Mouse (Mus musculus) adrenal gland, adult 8-10 months (tissue): ENCODE results near the gene Nap1l1. TPM values are rescaled to one million over a fixed set of nuclear protein-coding genes. Genes with fewer than 3 reads are reported as not detected.
"Not testable (repeated sequence)": the region's sequence is repeated elsewhere in the genome, so short reads cannot be mapped to it uniquely, and the experiment has no call there.

Source experiments
- DNase-seq: peaks from one replicate; pipeline ENCODE4 v3.0.0; 2022
- total RNA-seq, 4 experiments: library from RNA; stranded (reverse); gene quantifications; 2 replicates each; pipeline ENCODE4 v1.2.4; 2022

The Nap1l1 gene
- total RNA-seq, 4 experiments from 2014 or later: 120 to 143 (median 133) TPM

DNA sequence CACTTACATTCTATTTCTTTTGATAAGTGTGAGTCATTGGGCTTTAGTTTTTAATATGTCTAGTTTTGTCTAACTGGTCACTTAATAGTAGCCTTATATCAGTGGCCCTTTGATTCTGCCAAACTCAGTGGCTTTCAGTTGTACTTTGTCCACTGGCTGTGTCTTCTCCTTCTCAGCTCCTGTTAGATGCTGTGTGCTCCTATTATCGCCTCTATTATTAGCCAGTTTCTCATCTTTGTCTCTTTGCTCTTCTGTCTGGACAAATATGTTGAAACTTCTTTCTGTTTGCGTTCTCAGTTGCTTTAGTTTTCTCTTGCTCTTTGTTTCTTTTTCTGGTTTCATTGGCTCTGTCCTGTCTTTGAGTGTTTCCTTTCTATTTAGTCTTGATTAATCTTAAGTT, 9.6 kb downstream of the Nap1l1 start:
- DNase-seq: no peak

DNA sequence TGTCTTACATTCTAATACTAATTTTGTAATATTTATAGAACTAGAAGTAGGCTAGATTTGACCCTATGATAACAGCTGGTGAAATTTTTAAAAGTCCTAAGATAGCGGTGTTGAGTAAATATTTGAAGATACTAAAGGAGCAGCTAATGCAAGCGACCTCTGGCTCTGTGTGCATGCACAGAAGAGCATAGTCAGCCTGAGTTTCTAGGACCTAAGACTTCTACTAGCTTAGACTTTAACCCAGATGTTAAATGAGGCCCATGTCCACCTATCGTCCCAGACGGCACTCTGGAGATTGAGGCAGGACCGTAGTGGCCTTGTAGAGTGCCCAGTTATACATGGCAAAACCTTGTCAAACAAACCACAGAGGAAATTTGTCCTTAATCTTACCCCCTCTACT, 11.1 kb downstream of the Nap1l1 start:
- DNase-seq: no peak

DNA sequence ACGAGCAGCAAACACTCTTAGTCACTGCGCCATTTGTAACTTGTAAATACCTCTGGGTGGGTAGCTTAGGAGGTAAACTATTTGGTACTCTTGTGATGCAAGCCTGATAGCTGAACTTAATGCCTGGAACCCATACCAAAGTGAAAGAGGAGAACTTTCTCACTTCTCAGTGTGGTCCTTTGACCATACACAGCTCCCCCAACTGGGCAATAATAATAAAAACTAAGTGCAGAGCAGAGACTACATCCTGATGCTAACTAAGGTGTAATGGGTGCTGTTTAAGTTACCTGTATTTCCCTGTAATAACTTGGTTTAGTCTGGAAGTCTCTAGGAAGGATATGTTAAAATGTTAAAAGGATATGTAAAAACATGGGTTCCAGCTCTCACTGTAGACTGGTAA, 15.8 kb downstream of the Nap1l1 start:
- DNase-seq: no peak

DNA sequence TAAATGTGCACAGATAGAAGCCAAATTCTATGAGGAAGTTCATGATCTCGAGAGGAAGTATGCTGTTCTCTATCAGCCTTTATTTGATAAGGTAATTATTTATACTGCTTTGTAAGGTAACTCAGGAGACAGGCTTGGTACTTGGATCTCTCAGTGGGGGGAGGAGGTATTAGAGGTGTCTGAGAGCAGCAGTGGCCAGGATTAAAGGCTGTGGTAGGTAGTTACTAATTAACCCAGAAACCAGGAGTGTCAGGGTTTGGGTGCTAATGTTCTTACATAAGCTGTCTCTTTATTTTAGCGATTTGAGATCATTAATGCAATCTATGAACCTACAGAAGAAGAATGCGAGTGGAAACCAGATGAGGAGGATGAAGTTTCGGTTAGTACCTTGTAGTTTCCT, 17.1 kb downstream of the Nap1l1 start:
- not testable (repeated sequence) for DNase-seq

DNA sequence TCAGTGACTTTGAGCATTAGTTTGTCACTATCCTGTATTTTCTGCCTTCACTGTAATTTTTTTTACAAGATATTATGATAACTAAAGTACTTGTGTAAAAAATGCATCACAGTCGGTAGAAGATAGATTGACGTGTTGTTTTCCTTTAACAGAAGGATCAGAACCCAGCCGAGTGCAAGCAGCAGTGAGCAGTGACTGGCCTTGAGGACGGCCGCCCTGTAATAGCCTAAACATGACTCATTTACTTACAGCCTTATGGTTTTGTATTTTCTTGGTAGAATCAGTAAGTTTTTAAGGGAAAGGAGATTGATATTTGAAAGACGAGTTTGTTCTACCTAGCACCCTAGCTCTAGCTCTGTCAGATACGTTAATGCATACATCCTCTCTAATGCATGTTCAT, 22.9 kb downstream of the Nap1l1 start:
- DNase-seq: no peak

DNA sequence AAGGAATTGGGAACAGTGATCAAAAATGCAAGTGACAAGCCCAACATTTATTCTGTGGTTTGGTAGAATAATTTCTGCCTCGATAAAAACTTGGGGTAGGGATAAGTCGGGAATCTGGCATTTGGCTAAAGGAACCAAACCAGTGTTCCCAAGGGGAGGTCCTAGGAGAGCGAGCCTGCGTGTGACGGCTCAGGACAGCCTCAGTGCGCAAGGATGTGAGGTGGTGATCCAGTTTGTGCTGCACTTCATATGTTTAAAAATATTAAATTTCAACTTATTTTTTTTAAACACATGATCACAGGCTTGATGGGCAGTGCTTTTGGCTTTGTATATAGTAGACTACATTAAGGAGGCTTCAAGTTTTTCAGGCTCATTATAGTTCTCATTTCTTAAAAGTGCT, 26.9 kb downstream of the Nap1l1 start:
- DNase-seq: no peak

DNA sequence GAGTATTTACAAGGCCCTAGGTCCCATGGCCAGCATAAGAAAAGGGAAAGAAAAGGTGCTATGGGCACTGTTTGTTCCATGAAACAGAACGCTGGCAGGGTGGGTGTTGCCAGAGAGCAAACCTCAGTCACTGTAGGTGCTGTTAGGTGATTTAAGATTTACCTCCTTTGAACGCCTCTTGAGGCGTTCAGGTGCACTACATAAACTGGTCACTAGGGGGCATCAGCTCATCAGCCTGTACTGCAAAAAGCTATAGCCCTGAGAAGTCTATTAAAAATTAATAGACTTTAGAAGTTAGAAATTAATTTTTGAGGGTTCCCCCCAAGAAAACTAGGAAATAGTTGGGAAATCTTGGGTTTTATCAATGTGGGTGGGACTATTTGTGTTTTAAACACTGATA, 30.0 kb downstream of the Nap1l1 start:
- DNase-seq: peak; percentile 64

DNA sequence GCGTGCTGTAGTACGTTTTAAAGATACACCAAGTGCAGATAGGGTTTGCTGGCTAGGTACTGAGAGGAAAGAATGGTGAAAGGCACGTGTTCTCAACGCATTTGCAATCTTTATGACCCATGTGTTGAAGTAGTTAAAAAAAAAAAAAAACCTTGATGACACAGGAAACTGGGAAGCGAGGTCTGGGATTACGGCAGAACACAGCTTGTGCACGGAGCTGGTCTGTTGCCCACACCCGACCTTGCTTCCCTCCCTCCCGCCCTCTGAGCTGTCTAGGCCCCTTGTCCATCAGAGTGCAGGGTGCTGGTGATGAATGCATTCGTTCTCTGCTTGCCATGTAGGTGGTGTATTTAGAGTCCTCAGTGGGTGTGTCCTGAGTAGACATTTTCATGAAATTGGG, 30.7 kb downstream of the Nap1l1 start:
- no peak for DNase-seq

DNA sequence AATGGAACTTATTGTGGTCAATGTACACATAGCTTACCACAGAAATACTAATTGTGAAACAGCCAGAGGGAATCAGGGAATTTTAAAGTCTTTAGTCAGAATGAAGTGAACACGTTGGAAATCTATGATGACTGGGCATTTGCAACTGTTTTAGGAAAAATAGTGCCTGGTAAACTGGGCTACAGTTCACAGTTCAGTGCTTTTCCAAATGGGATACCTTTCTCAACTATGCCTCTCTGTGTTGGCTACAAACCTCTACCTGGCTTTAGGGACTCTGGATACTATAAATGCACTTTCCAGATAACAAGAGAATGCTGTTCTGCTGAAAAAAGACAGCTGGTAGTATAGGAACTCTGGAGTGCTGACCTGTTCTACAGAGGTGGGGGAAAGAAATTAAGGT, 31.6 kb downstream of the Nap1l1 start:
- no peak for DNase-seq

DNA sequence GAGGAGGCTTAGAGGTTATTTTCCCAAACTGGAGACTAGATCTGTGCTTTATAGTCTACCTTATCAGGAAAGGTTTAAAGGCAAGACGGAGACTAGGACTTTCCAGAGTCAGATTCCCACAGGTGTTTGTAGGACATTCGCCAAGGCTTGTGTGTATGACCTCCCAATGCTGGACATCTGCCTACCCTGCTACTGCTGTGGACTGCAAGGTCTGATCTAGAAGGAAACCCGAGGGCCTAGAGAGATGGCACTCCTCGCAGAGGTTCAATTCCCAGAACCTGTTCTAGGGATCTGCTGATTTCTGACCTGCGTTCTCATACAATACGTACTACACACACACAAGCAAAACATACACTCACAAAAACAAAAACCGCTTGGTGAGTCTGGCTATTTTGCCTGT, 32.4 kb downstream of the Nap1l1 start:
- no peak for DNase-seq

DNA sequence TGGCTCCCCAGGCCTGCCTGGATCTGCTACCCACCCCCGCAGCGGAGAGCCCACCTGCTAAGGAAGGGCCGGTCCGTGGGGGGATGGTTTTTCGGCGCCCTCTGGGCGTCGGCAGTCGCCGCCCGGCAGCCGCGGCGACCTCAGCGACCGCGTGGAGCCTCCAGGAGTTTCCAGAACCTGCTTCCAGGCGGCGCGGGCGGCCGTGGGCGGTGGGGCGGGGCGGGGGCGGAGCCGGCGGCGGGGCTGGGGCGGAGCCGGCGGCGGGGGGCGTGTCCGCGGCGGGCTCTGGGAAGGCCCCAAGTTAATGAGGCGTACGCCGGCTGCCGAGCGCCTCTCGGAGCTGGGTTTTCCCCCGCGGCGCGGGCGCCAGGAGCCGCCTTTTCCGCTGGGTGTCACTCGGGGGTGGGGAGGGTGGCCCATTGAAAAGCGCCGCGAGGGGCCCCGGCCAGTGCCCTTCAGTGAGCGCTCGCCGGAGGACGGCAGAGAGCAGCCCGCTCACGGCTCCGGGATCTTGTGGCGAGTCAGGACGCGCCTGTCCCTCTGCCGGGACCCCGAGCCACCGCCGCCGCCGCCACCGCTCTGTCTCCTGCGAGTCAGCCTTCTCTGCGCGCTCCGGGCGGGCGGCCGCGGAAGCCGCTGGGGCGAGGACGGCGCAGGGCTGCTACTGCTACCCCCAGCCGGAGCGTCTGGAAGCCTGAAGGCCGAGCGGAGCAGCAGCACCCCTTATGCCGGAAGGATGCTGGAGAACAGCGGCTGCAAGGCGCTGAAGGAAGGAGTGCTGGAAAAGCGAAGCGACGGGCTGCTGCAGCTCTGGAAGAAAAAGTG, 33.3 kb downstream of the Nap1l1 start, which contains the start of gene Phlda1:
Gene Phlda1, plus strand, starts transcription at position 186 of the 825 bp plus-strand sequence.
- peak; percentile 96 for DNase-seq

DNA sequence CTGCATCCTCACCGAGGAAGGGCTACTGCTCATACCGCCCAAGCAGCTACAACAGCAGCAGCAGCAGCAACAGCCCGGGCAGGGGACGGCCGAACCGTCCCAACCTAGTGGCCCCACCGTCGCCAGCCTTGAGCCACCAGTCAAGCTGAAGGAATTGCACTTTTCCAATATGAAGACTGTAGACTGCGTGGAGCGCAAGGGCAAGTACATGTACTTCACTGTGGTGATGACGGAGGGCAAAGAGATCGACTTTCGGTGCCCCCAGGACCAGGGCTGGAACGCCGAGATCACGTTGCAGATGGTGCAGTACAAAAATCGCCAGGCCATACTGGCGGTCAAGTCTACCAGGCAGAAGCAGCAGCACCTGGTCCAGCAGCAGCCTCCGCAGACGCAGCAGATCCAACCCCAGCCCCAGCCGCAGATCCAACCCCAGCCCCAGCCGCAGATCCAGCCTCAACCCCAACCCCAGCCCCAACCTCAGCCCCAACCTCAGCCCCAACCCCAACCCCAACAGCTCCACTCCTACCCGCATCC, 34.0 kb downstream of the Nap1l1 start:
- peak; percentile 26 for DNase-seq

DNA sequence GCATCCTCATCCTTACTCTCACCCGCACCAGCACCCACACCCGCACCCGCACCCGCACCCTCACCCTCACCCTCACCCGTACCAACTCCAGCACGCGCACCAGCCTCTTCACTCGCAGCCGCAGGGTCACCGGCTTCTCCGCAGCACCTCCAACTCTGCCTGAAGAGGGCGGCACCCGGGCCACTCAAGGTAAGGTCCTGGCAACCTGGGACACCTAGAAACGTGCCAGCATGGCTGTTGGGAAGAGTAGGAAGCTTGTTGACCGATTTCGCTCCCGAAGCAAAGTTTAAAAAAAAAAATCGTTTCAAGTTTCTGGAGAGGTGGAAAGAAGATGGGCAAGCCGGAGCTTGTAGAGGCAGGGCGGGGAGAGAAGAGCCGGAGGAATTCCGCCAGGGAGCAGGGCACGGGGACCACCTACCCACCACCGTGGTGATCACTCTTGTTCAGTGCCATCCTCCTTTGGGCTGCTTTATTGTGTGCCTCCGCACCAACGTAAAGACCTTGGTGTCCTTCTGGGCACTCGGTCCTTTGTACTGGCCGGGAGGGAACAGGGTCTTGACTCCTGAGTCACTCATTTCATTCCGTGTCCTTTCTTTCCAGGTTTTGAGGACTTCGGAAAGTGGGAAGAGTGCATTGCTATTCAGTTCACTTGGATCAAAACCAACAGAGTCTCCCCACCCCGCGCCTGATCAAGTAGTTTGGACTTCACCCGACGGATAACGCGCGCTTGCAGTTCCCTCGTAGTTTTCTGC, 34.6 kb downstream of the Nap1l1 start:
- peak; percentile 54 for DNase-seq

DNA sequence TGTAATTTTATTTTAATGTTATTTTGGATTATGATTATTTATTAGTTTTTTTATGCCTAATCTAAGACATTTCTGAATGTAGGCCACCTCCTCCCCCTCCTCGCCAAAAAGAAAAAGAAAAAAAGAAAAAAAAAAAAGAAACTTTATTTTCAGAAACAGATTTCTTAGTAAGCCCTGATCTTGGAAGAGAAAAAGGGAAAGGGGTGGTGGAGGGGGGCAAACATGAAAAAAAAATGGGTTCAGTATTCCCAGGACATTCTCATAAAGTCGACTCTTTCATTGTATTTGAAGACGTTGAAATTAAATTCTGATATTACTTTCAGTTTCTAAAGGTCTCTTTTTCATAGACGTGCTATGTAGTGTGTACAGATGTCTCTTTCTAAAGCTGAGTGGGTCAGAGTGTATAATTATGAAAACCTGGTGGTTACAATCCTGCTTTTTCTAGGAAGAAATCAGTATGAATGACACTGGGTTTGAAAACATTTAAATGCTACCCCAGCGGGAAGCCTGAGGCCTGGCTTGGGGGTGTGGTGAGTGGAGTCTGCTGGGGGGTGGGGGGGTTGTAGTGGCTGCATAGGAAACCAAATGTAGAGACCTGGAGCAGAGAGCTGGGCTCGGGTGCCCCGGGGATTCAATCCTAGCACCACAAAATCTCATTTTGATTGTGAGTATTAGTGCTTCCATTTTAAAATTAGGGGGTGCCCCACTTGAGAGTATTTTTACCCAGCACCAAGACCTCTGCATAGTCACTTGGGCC, 35.5 kb downstream of the Nap1l1 start:
- no peak for DNase-seq

DNA sequence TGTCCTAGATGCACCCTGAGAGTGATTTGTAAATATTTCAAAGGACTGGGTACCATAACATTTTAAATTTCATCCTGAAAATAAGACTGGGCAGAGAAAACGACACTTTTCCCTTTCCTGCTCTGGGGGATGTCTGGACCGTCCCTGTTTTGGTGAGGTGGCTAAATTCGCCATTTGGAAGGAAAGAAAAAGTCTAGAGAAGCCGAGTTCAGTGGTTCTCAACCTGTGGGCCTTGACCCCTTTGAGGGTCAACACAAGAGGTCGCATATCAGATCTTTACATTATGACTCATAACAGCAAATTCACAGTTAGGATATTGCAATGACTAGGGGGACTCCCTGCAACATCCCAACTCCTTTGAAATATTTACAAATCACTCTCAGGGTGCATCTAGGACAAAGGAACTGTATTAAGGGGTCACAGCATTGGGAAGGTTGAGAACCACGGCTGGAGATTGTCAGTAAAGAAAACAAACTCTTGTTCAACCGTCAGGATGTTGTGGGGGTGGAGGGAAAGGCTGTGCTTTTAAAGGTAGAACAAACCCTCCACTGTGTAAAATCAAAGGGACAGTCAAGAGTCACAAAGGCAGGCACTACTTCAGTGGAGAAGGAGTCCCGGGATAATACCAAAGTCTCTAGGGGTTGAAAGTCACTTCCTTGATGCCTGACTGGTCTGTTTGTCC, 36.2 kb downstream of the Nap1l1 start:
- no peak for DNase-seq

DNA sequence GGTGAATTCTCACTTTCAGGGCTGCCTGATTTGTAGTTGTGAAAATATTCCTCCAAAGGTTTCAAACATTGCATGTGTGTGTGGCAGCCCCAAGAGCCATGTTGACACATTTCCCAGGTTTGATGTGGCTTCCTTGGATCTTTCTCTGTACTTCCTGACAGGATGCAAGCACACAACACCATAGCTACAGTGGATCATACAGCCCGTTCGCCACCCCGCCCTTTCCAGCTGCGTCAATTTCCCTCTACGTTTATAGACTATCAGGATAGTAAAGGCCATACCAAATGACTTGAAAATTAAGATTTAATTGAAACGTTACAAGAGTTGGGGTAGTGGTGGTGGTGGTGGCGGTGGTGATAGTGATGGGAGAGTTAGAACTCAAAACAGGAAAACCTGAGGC, 37.0 kb downstream of the Nap1l1 start:
- no peak for DNase-seq

DNA sequence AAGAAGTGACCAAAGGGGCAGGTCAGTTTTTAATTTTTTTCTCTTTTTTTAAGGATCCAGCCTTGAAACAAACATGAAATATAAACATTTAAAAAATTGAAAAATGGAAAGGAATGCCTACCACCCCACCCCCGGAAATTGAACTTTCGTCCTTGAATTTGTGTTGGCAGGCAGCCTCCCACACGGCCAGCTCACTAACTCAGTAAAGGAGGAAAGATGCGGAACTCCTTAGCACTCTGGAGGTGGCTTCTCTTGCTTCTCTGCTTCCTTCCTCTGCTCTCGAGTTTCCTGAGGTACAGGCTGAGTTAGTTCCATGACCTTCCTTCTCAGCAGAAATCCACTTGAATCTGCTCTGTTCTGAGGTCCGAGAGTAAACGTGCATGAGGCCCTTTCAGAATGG, 37.8 kb downstream of the Nap1l1 start:
- DNase-seq: peak; percentile 34

DNA sequence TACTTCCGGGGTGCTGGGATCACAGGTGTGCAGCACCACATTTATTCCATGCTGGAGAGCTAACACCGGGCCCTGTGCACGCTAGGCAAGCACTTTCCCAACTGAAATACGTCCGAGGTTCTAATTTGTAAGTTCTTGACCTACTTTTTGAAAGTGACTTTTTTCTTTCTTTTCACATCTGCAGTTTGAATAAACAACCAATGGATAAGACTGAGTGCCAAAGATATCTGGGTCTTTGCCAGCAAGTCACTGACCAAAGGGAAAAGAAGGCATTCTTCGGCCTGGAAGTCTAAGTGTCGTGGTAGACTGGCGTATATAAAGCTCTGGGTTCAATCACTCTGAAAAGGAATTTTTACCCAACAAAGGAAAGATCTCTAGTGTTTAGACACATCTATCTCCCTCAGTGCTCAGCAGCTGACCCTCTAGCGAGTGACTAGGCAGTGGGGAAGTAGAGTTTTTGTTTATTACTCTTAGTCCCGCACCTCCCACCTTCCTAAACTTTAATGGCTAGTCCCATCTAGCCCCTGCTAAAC, 39.1 kb downstream of the Nap1l1 start:
- no peak for DNase-seq

DNA sequence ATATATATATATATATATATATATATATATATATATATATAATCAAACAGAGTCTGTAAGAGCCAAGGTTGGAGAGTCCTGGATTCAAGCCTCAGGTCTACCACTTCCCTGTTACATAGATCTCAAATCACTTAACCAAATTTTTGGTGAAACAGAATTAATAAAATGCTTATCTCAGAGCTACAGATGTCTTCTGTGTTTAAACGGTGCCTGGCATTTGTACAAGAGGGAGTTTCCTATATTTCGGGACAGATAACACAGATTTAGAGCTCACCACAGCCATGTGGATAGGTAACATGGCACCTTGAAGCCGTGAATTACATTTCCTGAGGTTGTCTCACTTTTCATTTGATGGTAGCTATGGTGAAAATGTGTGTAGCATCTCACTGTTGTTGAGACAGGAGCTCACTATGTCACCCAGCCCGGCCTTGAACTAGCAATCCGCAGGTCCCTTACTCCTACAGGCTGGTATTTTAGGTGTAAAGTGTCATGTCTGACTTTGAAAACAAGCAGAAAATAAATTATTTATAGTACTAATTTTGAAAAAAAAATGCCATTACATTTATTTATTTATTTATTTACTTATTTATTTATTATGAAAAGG, 41.4 kb downstream of the Nap1l1 start:
- DNase-seq: no peak

DNA sequence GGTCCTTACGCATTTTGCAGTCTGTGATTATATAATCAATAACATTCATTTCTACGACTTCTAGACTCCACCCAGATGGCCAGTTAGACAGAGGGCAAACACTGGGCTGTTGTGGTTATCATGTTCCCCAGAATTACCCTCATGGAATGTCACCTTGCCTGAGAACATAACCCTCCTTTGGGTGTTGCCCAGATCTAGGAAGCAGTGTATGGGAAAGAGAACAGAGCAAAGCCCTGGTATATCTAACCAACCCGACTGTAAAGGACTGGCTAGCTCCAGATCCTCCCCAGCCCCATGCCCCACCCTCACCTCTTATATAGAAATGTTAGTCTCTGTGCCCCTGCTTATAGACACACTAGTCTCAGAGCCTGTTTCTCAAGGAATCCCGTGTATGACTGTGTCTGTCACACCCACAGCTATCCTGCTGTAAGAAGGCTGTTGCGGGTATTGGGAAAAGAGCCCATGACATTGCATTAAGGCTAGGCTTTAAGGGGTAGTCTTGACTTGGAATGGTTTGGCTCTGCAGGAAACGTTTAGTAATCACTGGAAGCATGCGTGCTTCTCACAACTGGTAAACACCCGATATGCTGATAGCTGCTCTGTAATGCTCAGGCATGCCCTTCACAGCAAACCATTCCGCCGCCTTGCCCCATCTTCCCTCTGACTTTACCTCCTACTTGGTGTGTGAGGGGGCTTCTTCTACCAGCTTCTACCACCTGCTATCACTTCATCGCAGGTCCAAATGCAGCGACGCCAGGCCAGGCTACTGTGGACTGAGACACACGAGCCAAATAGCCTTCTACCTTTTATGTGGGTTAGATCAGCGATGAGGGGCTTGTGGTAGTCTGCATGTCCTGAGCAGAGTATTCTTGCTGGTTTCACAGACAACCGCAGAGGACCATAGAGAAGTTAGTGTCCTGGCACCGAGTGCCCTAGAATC, 42.3 kb downstream of the Nap1l1 start:
- no peak for DNase-seq
